Mouse (Mus musculus) spleen, adult 2 months (tissue): ENCODE data around the gene Wdr83.

ENCODE experiments used
- CTCF ChIP-seq: fragments of 200-500 bp; IDR thresholded peaks from 2 replicates; pipeline ENCODE4 v1.5.1; 2011; ENCODE audit warnings: mild to moderate bottlenecking, inconsistent platforms; ENCODE audit not compliant: insufficient read depth, insufficient read length, insufficient replicate concordance; ENCODE audit errors: extremely low read depth
- POLR2A ChIP-seq: fragments of 200-500 bp; IDR thresholded peaks from 2 replicates; pipeline ENCODE4 v1.6.1; 2011; ENCODE audit warnings: low read depth, low read length, inconsistent platforms

GRCm38 (mm10) chr8:85113241-85113640 is 32.1 kb upstream of the Wdr83 start:
- TF ChIP-seq CTCF, result no peak
- TF ChIP-seq POLR2A, result no peak
